Mouse (Mus musculus): ENCODE measurements around the gene Pxk.

Gene Pxk

DNA sequence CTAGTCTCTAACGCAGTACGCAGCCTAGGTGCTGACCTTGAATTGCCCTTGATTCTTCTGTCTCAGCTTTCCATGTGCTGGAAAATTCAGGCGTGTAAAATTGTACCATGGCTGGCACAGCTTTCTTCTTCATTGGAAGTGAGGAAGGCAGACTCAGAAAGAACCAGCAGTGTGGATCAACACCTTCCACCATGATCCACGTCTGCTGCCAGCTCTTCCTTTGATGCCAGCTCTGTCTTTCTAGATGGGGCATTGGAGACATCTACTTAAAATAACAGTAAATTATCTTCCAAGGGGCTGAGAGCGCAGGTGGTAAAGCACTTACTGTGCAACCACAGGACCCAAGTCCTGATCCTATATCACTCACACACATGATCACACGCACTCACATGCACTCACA is 94.7 kb downstream of the Pxk start:
- in situ Hi-C loops (cut with MboI, MseI): no loop called here

DNA sequence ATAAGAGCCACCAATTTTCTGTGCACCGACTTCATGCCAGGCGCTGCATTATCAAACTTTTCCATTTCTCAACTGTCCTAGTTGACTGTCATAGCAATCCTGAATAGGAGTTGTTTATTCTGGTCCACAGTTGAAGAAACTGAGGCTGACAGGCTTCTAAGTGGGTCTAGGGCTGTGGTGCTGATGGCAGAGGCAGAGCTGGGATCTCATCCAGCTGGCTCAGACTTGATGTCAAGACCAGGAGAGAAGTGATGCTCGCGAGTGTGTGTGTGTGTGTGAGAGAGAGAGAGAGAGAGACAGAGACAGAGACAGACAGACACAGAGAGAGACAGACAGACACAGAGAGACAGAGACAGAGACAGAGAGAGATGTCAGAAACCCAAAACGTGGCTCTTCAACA is 102.8 kb downstream of the Pxk start:
- in situ Hi-C loops (cut with MboI, MseI): no loop called here

DNA sequence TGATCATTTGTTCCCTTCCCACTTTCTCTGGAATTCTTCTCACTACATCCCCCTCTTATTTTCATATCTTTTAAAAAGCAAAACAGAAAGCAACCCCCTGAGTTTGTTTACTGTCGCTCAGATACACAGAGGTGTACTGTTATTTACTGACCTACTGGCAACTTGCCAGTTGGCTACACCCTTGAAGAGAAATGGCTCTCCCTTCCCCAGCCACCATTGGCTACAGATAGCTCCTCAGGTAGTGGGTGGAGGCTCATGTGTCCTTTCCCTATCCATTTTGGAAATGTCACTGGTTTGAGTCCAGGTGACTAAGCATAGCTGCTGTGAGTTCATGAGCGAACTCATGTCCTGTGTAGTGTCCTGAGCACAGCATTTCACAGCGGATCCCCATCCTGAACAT is 103.7 kb downstream of the Pxk start:
- in situ Hi-C loops (cut with MboI, MseI): no loop called here

DNA sequence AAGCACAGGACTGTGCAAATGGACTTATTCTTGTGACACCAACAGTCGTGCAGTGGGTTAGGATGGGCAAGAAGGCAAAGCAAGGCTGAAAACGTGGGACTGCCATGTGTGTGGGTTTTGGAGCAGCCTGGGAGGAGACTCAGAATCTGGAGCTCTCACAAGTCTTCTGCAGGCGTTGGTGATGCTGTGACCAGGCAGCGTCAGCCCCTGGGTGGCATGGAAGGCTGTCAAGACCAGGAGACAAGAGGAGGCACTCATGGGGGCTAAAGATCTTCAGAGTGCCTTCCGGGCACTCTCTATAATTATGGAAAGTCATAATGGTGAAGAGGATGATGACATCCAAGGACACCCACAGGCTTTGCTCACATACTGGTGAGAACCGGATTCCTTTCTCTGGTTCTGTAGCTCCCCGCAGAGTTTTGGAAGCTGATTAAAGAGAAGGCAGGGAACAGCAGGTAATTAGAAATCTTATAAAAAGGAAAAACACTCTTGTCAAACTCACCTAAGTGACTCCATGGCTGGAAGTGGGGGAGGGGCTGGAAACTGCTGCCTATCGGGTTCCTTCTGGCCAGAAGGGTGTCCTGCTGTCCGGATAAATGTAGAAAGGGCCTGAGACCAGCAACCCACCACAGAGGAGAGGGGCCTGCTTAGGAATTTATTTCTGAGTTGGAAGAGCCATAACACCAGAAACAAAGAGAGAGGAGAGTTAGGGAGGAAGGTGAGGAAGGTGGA is 108.3 kb downstream of the Pxk start:
- in situ Hi-C loops (cut with MboI, MseI): loop anchor here (5.0 kb wide), 1 partner anchor 34 kb away; the partner anchor contains the start of gene Pdhb

DNA sequence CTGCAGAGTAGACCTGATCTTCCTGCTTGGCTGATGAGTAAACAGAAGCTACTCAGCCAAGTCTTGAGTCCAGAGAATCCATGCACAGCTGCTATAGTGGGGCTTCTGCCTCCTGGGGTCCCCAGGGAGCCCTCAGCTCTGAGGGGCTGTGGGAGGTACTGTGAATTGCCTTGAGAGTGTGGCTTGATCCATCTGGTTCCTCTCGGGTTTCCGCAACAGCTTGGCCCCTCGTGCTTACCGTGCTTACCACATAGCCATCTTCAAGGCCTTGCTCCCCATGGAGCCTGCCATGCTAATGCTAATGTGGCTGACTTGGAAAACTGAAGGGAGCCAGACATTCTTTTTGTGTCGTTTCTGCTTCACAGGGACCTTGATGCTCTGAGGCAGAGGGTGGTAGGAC is 109.1 kb downstream of the Pxk start:
- in situ Hi-C loops (cut with MboI, MseI): loop anchor here (5.0 kb wide), 1 partner anchor 35 kb away; the partner anchor contains the start of gene Pdhb

DNA sequence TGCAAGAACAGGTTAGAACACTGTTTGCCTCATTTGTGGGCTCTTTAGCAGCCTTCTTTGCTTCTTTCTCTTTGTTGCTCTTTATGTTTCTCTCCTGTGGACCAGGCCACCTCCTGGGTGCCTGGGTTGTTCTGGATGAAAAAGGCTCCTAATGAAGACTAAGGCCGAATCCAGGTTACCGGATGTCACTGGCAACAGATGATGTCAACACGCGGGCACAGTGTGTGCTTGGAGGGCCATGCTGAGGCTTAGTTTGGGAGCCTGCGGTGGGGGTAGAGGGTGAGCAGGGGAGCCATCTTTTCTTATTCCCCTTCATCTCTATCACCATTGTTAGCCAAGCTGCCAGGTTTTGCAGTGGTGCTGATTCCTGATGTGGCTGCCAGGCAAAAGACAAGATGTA is 109.5 kb downstream of the Pxk start:
- in situ Hi-C loops (cut with MboI, MseI): loop anchor here (5.0 kb wide), 1 partner anchor 35 kb away; the partner anchor contains the start of gene Pdhb

DNA sequence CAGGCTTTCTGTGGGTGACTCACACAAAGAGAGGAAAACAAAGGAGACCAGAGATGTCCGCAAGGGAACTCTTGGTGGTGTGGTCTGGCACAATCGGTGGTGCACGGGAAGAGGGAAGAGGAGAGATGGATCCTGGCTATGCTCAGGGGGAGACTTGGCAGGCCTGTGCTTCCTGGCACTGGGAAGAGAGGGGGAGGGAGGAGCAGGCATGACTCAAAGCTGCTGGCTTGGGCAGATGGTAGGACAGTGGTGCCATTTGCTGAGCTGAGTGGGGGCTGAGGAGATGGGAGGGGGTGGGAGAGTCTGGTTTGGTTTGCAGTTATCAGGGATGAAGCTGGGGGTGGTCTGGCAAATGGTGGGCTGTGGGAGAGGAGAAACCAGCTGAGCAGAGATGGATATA is 110.9 kb downstream of the Pxk start:
- in situ Hi-C loops (cut with MboI, MseI): loop anchor here (5.0 kb wide), 1 partner anchor 37 kb away; the partner anchor contains the start of gene Pdhb

DNA sequence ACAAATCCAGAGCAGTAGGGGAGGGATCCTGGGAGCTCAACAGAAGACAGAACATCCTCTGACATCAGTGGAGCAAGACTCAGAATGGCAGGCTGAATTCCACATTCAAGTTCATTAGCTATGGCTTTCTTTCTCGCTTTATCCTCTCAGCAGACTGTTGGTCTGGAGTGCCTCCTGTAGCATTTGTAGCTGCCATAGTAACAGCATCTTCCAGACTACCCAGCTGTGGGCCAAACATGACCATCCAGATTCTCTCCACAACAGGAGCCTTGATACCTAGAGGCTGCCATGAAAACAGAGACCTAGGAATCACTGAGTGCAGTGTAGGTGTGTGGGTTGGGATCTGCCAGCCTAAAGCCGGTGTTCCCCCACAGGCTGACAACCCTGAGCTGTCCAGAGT is 111.9 kb downstream of the Pxk start:
- in situ Hi-C loops (cut with MboI, MseI): loop anchor here (5.0 kb wide), 1 partner anchor 38 kb away; the partner anchor contains the start of gene Pdhb

DNA sequence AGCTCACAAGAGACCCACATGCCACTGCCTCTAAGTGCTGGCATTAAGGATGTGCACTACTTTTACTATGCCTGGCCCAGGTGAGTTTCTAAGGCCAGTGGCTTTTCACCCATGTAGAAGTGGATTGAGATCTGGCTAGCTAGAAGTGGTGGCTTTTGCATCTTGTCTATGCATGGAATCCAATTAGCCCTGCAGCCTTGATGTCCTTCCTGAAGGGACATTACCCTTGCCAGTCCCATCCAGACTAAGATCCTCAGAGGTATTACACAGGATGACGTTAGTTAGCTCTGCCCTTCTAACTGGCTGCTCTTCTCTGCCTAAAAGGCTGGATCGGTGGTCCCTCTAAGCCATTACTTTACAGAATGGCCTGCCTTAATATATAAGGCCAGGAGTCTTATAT is 115.0 kb downstream of the Pxk start:
- in situ Hi-C loops (cut with MboI, MseI): no loop called here

DNA sequence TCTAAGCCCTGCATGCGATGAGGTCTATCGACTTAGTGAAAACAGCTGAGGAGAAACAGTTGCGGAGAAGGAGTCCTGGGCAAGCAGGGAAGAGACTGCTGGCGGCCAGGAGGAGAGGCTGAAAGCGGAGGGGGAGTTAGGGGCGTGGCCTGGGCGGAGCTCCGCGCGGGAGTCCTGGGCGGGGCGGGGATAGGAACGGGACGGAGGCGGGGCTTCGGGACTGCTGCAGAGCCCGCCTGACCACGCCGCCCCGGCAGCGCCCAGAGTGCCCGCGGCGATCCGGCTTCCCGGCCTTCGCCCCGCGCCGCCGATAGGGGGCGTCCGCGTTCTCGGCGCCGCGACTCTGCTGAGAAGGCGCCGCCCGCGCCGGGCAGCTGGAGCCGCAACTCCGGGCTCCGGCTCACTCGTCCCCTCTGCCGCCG is 115.8 kb downstream of the Pxk start, which contains the start of gene Kctd6:
Gene Kctd6, plus strand, starts transcription at position 338 of the 422 bp plus-strand sequence.
- in situ Hi-C loops (cut with MboI, MseI): no loop called here
